In the genomic region with DNA sequence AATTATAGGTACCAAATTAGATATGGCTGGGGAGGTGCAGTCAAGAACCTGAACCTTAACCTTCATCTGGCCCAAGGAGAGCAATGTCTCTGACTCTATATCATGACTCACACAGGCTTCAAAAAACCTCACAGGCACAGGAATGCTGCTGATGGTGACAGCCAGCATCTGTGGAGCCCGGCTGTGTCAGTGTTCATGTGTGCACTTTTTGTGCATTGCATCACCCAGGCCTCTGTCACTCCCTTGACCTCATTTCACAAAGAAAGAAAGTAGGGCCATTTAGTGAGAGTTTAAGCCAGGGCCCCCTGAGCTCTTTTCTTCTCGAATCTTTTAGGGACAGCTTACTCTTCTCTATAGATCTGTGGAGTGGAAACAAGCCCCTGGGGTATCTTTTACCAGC, we compare ENCODE assay signal across 21 mouse cellular contexts. TPM values are rescaled to one million over a fixed set of nuclear protein-coding genes. Genes with fewer than 3 reads are reported as not detected.
DNase-seq lines count a peak whose midpoint lies in the region; ATAC-seq lines count a peak whose summit lies in the region.
"Had no signal": no experiment of that assay in that cellular context is flagged by ENCODE, and none has a peak within 500 bp of the region (broad histone marks: within the 10 kb centered on the region; RNA-seq: fewer than 3 reads in every experiment).

No protein-coding gene starts in this region.

- no peak overlapping the region for H3K9ac ChIP-seq in kidney, embryonic 16.5 days (replicated peaks; ENCODE audit: low read length)
- H3K9ac ChIP-seq: embryonic facial prominence, embryonic 13.5 days; forebrain, embryonic 12.5 days; heart, embryonic 13.5 days; hindbrain, embryonic 15.5 days had no signal

- ATAC-seq in kidney, embryonic 16.5 days (ENCODE audit: low FRiP score, low TSS enrichment), result no peak

- H3K4me3 ChIP-seq in kidney, embryonic 16.5 days (ENCODE audit: low read length), result no peak overlapping the region
- H3K4me3 ChIP-seq: embryonic facial prominence, embryonic 13.5 days; forebrain, embryonic 12.5 days; gastrocnemius, adult 2 months; heart, embryonic 13.5 days; hindbrain, embryonic 15.5 days had no signal

- no peak overlapping the region for H3K27ac ChIP-seq in kidney, embryonic 16.5 days (ENCODE audit: low read length)
- H3K27ac ChIP-seq: embryonic facial prominence, embryonic 13.5 days; forebrain, embryonic 12.5 days; gastrocnemius, adult 2 months; heart, embryonic 13.5 days; hindbrain, embryonic 15.5 days had no signal

- DNase-seq in adrenal gland, adult (ENCODE audit: inconsistent age in 2 of 2, low spot score in 1 of 2), result peak; percentile 61 to 74
- DNase-seq in adrenal gland, postnatal 4 days (ENCODE audit: low spot score in 2 of 2), result no peak
- peak; percentile 75 for DNase-seq in Muller cell, postnatal 12 days (ENCODE audit: inconsistent ontology term)
- DNase-seq in adrenal gland, postnatal 14 days, result peak; percentile 51
- peak; percentile 48 for DNase-seq in retina, postnatal 1 day
- no peak for DNase-seq in left cerebral cortex, adult 9 months (ENCODE audit: low spot score in 2 of 2)
- DNase-seq: cerebellum, adult 18-20 months; cerebellum, adult 9-11 months; cerebellum, postnatal 36 days; gastrocnemius, adult 2 months; gastrocnemius, postnatal 25 days; heart, postnatal 36 days had no signal

- no peaks in the 10 kb centered on the region for H3K4me1 ChIP-seq in kidney, embryonic 16.5 days (ENCODE audit: insufficient read depth, low read length)
- H3K4me1 ChIP-seq: heart, embryonic 13.5 days; hindbrain, embryonic 15.5 days had no signal

- no peaks in the 10 kb centered on the region for H3K36me3 ChIP-seq in kidney, embryonic 16.5 days (ENCODE audit: insufficient read depth, low read length)
- H3K36me3 ChIP-seq: embryonic facial prominence, embryonic 13.5 days; forebrain, embryonic 12.5 days; heart, embryonic 13.5 days; hindbrain, embryonic 15.5 days had no signal

- H3K4me2 ChIP-seq in kidney, embryonic 16.5 days (replicated peaks; ENCODE audit: low read depth, low read length), result no peak overlapping the region
- H3K4me2 ChIP-seq: embryonic facial prominence, embryonic 13.5 days; forebrain, embryonic 12.5 days; heart, embryonic 13.5 days; hindbrain, embryonic 15.5 days had no signal

- no peaks in the 10 kb centered on the region for H3K27me3 ChIP-seq in kidney, embryonic 16.5 days (ENCODE audit: insufficient read depth, low read length)
- H3K27me3 ChIP-seq: forebrain, embryonic 12.5 days; hindbrain, embryonic 15.5 days had no signal

- no peaks in the 10 kb centered on the region for H3K9me3 ChIP-seq in kidney, embryonic 16.5 days (ENCODE audit: low read length)
- H3K9me3 ChIP-seq: embryonic facial prominence, embryonic 13.5 days; forebrain, embryonic 12.5 days; heart, embryonic 13.5 days; hindbrain, embryonic 15.5 days had no signal

- WGBS in kidney, embryonic 16.5 days, result 45% methylated on average over 2 of the region's 2 CpGs

RNA-seq across cellular contexts. Expression of gene Slc6a12, which starts 9.4 kb away (rescaled TPM):
- total RNA-seq in adrenal gland, postnatal 4 days (2021), result 1 to 10 TPM in 1 of 2 experiments, under 1 TPM in 1; 0.31 to 4.8 TPM
- 1.9 and 8.0 TPM in 2 replicates for total RNA-seq in adrenal gland, postnatal 14 days (2021)
- 0.78 and 0.99 TPM in 2 replicates for polyA plus RNA-seq in kidney, embryonic 16.5 days (2015; fragmentation: Nextera tagmentation; extraction: Ambion mirVana)
- total RNA-seq: heart, postnatal 36 days; MEL had no signal
- polyA plus RNA-seq: embryonic facial prominence, embryonic 13.5 days; heart, embryonic 13.5 days; heart, postnatal 0 days; hindbrain, embryonic 11.5 days had no signal

RNA-seq across cellular contexts. Expression of gene Slc6a13, which starts 52.2 kb away (rescaled TPM):
- total RNA-seq in adrenal gland, postnatal 4 days (2021), result 10 to 100 TPM in 1 of 2 experiments, 1 to 10 TPM in 1; 4.5 to 15.2 TPM
- 3.2 and 17.9 TPM in 2 replicates for total RNA-seq in adrenal gland, postnatal 14 days (2021)
- polyA plus RNA-seq in kidney, embryonic 16.5 days (2015; fragmentation: Nextera tagmentation; extraction: Ambion mirVana), result 33.3 and 35.1 TPM in 2 replicates
- polyA plus RNA-seq: C2C12 had no signal

Comparison
In these comparisons a context has a peak if more than half of its experiments do, and no peak if none do; other contexts are left out.
1. DNase-seq: peak in adrenal gland, adult (2 of 2), Muller cell, postnatal 12 days (single experiment), adrenal gland, postnatal 14 days (single experiment) and retina, postnatal 1 day (single experiment); none in adrenal gland, postnatal 4 days (0 of 2) and left cerebral cortex, adult 9 months (0 of 2).